In genomic region chr17:79511218-79511617, GRCm38 (mm10) we compare ENCODE assay signal across 16 mouse cellular contexts.
DNase-seq lines count a peak whose midpoint lies in the region; ATAC-seq lines count a peak whose summit lies in the region.
"Had no signal": no experiment of that assay in that cellular context is flagged by ENCODE, and none has a peak within 500 bp of the region (broad histone marks: within the 10 kb centered on the region; RNA-seq: fewer than 3 reads in every experiment).

No protein-coding gene starts in this region.

- no peak for ATAC-seq in limb, embryonic 11.5 days (ENCODE audit: insufficient number of reproducible peaks, low FRiP score, low TSS enrichment, low read depth)
- no peak for ATAC-seq in liver, embryonic 11.5 days (replicated peaks; ENCODE audit: low FRiP score)
- ATAC-seq: forebrain, embryonic 15.5 days had no signal

- no peak overlapping the region for H3K9ac ChIP-seq in limb, embryonic 11.5 days (ENCODE audit: low read length)
- H3K9ac ChIP-seq in liver, embryonic 11.5 days (ENCODE audit: low read depth, low read length) = no peak overlapping the region
- H3K9ac ChIP-seq: embryonic facial prominence, embryonic 12.5 days; forebrain, embryonic 15.5 days; heart, embryonic 12.5 days; hindbrain, embryonic 15.5 days had no signal

- 49% methylated on average over 9 of the region's 9 CpGs for WGBS in limb, embryonic 11.5 days
- 45% methylated on average over 9 of the region's 9 CpGs for WGBS in limb, embryonic 10.5 days
- 85% methylated on average over 9 of the region's 9 CpGs for whole genome bisulfite sequencing in liver, embryonic 11.5 days

- peaks cover 14% of the 10 kb centered on the region for H3K4me1 ChIP-seq in limb, embryonic 11.5 days (ENCODE audit: control insufficient read depth, insufficient read depth, low read length)
- peaks cover 36% of the 10 kb centered on the region for H3K4me1 ChIP-seq in limb, embryonic 10.5 days
- no peaks in the 10 kb centered on the region for H3K4me1 ChIP-seq in liver, embryonic 11.5 days (replicated peaks; ENCODE audit: control insufficient read depth, insufficient read depth, low read length)

- no peak overlapping the region for H3K4me3 ChIP-seq in limb, embryonic 11.5 days (ENCODE audit: low read depth, low read length)
- no peak overlapping the region for H3K4me3 ChIP-seq in limb, embryonic 10.5 days
- H3K4me3 ChIP-seq in liver, embryonic 11.5 days (ENCODE audit: low read depth, low read length) = no peak overlapping the region
- H3K4me3 ChIP-seq: embryonic facial prominence, embryonic 12.5 days; forebrain, embryonic 15.5 days; heart, embryonic 12.5 days; hindbrain, embryonic 15.5 days had no signal

- no peaks in the 10 kb centered on the region for H3K9me3 ChIP-seq in limb, embryonic 11.5 days (ENCODE audit: control insufficient read depth, low read length)
- no peaks in the 10 kb centered on the region for H3K9me3 ChIP-seq in limb, embryonic 10.5 days (replicated peaks)
- no peaks in the 10 kb centered on the region for H3K9me3 ChIP-seq in liver, embryonic 11.5 days (ENCODE audit: control insufficient read depth, low read length)
- H3K9me3 ChIP-seq: embryonic facial prominence, embryonic 12.5 days; forebrain, embryonic 15.5 days; heart, embryonic 12.5 days; hindbrain, embryonic 15.5 days had no signal

- DNase-seq in adrenal gland, postnatal 14 days = peak; percentile 8
- no peak for DNase-seq in adrenal gland, adult 2 months
- DNase-seq in limb, embryonic 11.5 days (ENCODE audit: low spot score) = peak; percentile 21
- no peak for DNase-seq in limb, embryonic 10.5 days (ENCODE audit: low spot score)
- peak; percentile 30 for DNase-seq in brain, adult 2 months (ENCODE audit: low read depth, low spot score)
- no peak for DNase-seq in liver, embryonic 11.5 days (ENCODE audit: low spot score)
- DNase-seq in retina, embryonic 14.5 days (ENCODE audit: low spot score) = no peak
- DNase-seq: adrenal gland, adult 8-10 months; cerebellum, adult 2 months; gastrocnemius, postnatal 36 days; heart, adult 18-20 months; heart, postnatal 36 days had no signal

- H3K27me3 ChIP-seq in limb, embryonic 11.5 days (ENCODE audit: control insufficient read depth, insufficient read depth, low read length) = no peaks in the 10 kb centered on the region
- H3K27me3 ChIP-seq in limb, embryonic 10.5 days (ENCODE audit: low read depth, poor library complexity, severe bottlenecking) = no peaks in the 10 kb centered on the region
- no peaks in the 10 kb centered on the region for H3K27me3 ChIP-seq in liver, embryonic 11.5 days (replicated peaks; ENCODE audit: control insufficient read depth, insufficient read depth, low read length)
- H3K27me3 ChIP-seq: embryonic facial prominence, embryonic 12.5 days; forebrain, embryonic 15.5 days; heart, embryonic 12.5 days; hindbrain, embryonic 15.5 days had no signal

- H3K27ac ChIP-seq in limb, embryonic 11.5 days (replicated peaks; ENCODE audit: low read depth, low read length) = no peak overlapping the region
- H3K27ac ChIP-seq in limb, embryonic 10.5 days = no peak overlapping the region
- no peak overlapping the region for H3K27ac ChIP-seq in liver, embryonic 11.5 days (ENCODE audit: low read depth, low read length)
- H3K27ac ChIP-seq: embryonic facial prominence, embryonic 12.5 days; forebrain, embryonic 15.5 days; hindbrain, embryonic 15.5 days had no signal

- H3K4me2 ChIP-seq in limb, embryonic 11.5 days (ENCODE audit: low read depth, severe bottlenecking) = no peak overlapping the region
- no peak overlapping the region for H3K4me2 ChIP-seq in liver, embryonic 11.5 days
- H3K4me2 ChIP-seq: embryonic facial prominence, embryonic 12.5 days; forebrain, embryonic 15.5 days; heart, embryonic 12.5 days; hindbrain, embryonic 15.5 days had no signal

- H3K36me3 ChIP-seq in limb, embryonic 11.5 days (ENCODE audit: control insufficient read depth, insufficient read depth, low read length) = no peaks in the 10 kb centered on the region
- no peaks in the 10 kb centered on the region for H3K36me3 ChIP-seq in limb, embryonic 10.5 days
- H3K36me3 ChIP-seq in liver, embryonic 11.5 days (ENCODE audit: control insufficient read depth, insufficient read depth, low read length) = no peaks in the 10 kb centered on the region
- H3K36me3 ChIP-seq: embryonic facial prominence, embryonic 12.5 days; forebrain, embryonic 15.5 days; heart, embryonic 12.5 days; hindbrain, embryonic 15.5 days had no signal

Comparison
In these comparisons a context has a peak if more than half of its experiments do, and no peak if none do; other contexts are left out.
1. DNase-seq: peak in adrenal gland, postnatal 14 days (single experiment), limb, embryonic 11.5 days (single experiment) and brain, adult 2 months (single experiment); none in adrenal gland, adult 2 months (single experiment), limb, embryonic 10.5 days (single experiment), liver, embryonic 11.5 days (single experiment) and retina, embryonic 14.5 days (single experiment).